Mouse (Mus musculus) kidney, adult 2 months (tissue): ENCODE results near the gene Msh4.

Experiments used
- CTCF ChIP-seq: fragments of 200-500 bp; conservative IDR thresholded peaks from 2 replicates; pipeline ENCODE4 v1.5.1; 2011; ENCODE audit warnings: low read depth, mild to moderate bottlenecking, control low read depth, low read length, moderate library complexity, mixed read lengths; ENCODE audit not compliant: insufficient read depth, insufficient read length
- POLR2A ChIP-seq: fragments of 200-500 bp; IDR thresholded peaks from one replicate; pipeline ENCODE4 v1.6.1; 2011; ENCODE audit warnings: low read depth, low read length, control low read depth

DNA sequence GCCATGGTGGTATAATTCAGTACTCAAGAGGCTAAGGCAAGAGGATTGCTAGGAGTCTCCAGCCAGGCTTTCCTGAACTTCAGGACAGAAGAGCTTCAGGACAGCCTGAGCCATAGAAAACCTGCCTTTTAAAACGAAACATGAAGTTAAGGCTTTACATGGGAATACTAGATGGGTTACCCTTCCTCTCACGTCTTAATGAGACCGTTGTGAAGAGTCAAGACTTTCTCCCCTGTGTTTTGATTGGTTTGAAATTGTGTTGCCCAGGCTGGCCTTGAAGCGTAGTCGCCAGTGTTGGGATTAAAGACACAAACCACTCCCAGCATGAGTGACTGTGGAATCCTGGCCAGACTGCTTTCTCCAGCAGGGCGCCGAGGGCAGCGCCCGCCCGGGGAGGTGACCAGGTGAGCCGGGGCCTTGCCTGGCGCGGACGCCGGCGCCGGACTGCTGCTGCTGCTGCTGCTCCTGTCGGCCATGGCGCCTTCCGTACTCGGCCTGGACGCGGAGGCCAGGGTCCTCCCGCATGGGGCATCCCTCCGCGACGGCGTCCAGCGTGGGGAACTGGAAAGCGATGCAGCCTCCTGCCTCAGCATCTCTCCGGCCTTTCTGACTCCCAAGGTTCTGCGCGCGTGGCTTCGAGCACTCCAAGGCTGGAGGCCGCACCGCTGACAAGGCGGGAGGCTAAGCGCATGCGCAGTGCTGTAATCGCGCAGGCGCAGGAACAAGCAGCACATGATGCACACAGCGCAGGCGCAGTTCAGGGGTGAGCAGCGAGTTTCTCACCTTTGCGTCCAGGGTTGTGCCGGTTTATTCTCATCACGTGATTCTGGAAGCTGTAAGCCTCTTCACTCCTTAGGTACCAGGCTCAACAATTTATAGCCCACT is 445 bp downstream of the Msh4 start:
- TF ChIP-seq CTCF (no peak), POLR2A (no peak)
